In genomic region chr19:45510680-45511079, GRCm38 (mm10) we compare ENCODE assay signal across 18 mouse cellular contexts. TPM values are rescaled to one million over a fixed set of nuclear protein-coding genes. Genes with fewer than 3 reads are reported as not detected.
A peak's percentile ranks its signal among the peaks of the same experiment; 100 is the strongest.
DNase-seq lines count a peak whose midpoint lies in the region; ATAC-seq and TF ChIP-seq lines count a peak whose summit lies in the region.
"Had no signal": no experiment of that assay in that cellular context is flagged by ENCODE, and none has a peak within 500 bp of the region (broad histone marks: within the 10 kb centered on the region; RNA-seq: fewer than 3 reads in every experiment).

No protein-coding gene starts in this region.

- peak; percentile 49; the same call in 1 of the 2 replicates for ATAC-seq in liver, embryonic 12.5 days
- no peak for ATAC-seq in liver, embryonic 11.5 days (replicated peaks; ENCODE audit: low FRiP score)
- peak; percentile 43; the same call in 1 of the 2 replicates for ATAC-seq in liver, embryonic 16.5 days (ENCODE audit: low read depth)
- no peak for ATAC-seq in intestine, embryonic 15.5 days
- ATAC-seq: forebrain, embryonic 15.5 days had no signal

- 43% methylated on average over 3 of the region's 3 CpGs for WGBS in liver, embryonic 12.5 days (ENCODE audit: insufficient replicate concordance)
- WGBS in liver, embryonic 11.5 days, result 56% methylated on average over 3 of the region's 3 CpGs
- 26% methylated on average over 3 of the region's 3 CpGs for WGBS in liver, embryonic 16.5 days (ENCODE audit: insufficient replicate concordance)
- WGBS in intestine, embryonic 15.5 days, result 83% methylated on average over 3 of the region's 3 CpGs

- H3K4me2 ChIP-seq in liver, embryonic 12.5 days, result no peak overlapping the region
- no peak overlapping the region for H3K4me2 ChIP-seq in liver, embryonic 11.5 days
- no peak overlapping the region for H3K4me2 ChIP-seq in liver, embryonic 16.5 days (ENCODE audit: low read depth, low read length)
- no peak overlapping the region for H3K4me2 ChIP-seq in intestine, embryonic 15.5 days (replicated peaks)
- H3K4me2 ChIP-seq: embryonic facial prominence, embryonic 12.5 days; forebrain, embryonic 15.5 days; hindbrain, embryonic 12.5 days had no signal

- H3K79me2 ChIP-seq in MEL (ENCODE audit: control insufficient read depth, insufficient read depth, low read length, poor library complexity), result no peaks in the 10 kb centered on the region

- no peak for DNase-seq in liver, embryonic 11.5 days (ENCODE audit: low spot score)
- DNase-seq in MEL (ENCODE audit: low read depth, low spot score), result peak; percentile 43
- DNase-seq in gastrocnemius, adult 18-20 months (ENCODE audit: low spot score), result no peak
- DNase-seq: adrenal gland, adult 8-10 months; cerebellum, adult 11-12 months; cerebellum, adult 9-10 months; gastrocnemius, postnatal 10 days; heart, adult 18-20 months; heart, postnatal 10 days; heart, postnatal 4 days had no signal

- H3K36me3 ChIP-seq in liver, embryonic 12.5 days, result peaks cover 80% of the 10 kb centered on the region
- no peaks in the 10 kb centered on the region for H3K36me3 ChIP-seq in liver, embryonic 11.5 days (ENCODE audit: control insufficient read depth, insufficient read depth, low read length)
- peaks cover under 1 to 16% of the 10 kb centered on the region in 2 experiments for H3K36me3 ChIP-seq in MEL (ENCODE audit: control insufficient read depth in 1 of 2, insufficient read depth in 2 of 2, low read length in 2 of 2)
- peaks cover 36% of the 10 kb centered on the region for H3K36me3 ChIP-seq in liver, embryonic 16.5 days (ENCODE audit: control insufficient read depth, insufficient read depth)
- H3K36me3 ChIP-seq in intestine, embryonic 15.5 days, result 0 out of 2 replicates have a peak, but pooled peaks cover 4% of the 10 kb centered on the region

- TF ChIP-seq RAD21 in MEL (IDR thresholded peaks at IDR 0.05; ENCODE audit: low read depth, low read length), result no peak

- TF ChIP-seq CTCF in MEL (IDR thresholded peaks at IDR 0.05 in 2 of 3, conservative IDR thresholded peaks at IDR 0.05 in 1 of 3; ENCODE audit: control insufficient read depth in 1 of 3, insufficient read depth in 1 of 3, low read depth in 2 of 3, low read length in 3 of 3, poor library complexity in 1 of 3, severe bottlenecking in 1 of 3), result no peak

- no peak for TF ChIP-seq POLR2A in MEL (IDR thresholded peaks at IDR 0.05; ENCODE audit: control insufficient read depth in 1 of 2, insufficient read depth in 1 of 2, low read depth in 1 of 2, low read length in 2 of 2, poor library complexity in 1 of 2)

- no peaks in the 10 kb centered on the region for H3K27me3 ChIP-seq in liver, embryonic 12.5 days (replicated peaks)
- no peaks in the 10 kb centered on the region for H3K27me3 ChIP-seq in liver, embryonic 11.5 days (replicated peaks; ENCODE audit: control insufficient read depth, insufficient read depth, low read length)
- no peaks in the 10 kb centered on the region for H3K27me3 ChIP-seq in MEL (ENCODE audit: control insufficient read depth in 1 of 2, insufficient read depth in 2 of 2, low read length in 2 of 2)
- no peaks in the 10 kb centered on the region for H3K27me3 ChIP-seq in liver, embryonic 16.5 days (ENCODE audit: control insufficient read depth, insufficient read depth, low read depth, low read length)
- no peaks in the 10 kb centered on the region for H3K27me3 ChIP-seq in intestine, embryonic 15.5 days (replicated peaks)
- H3K27me3 ChIP-seq: CH12.LX; embryonic facial prominence, embryonic 12.5 days; forebrain, embryonic 15.5 days; hindbrain, embryonic 12.5 days had no signal

- H3K27ac ChIP-seq in liver, embryonic 12.5 days, result no peak overlapping the region
- H3K27ac ChIP-seq in liver, embryonic 11.5 days (ENCODE audit: low read depth, low read length), result no peak overlapping the region
- no peak overlapping the region; the same call in 1 of the 2 replicates for H3K27ac ChIP-seq in MEL (ENCODE audit: control insufficient read depth, low read depth, low read length)
- no peak overlapping the region for H3K27ac ChIP-seq in liver, embryonic 16.5 days (ENCODE audit: low read length)
- no peak overlapping the region for H3K27ac ChIP-seq in intestine, embryonic 15.5 days
- H3K27ac ChIP-seq: embryonic facial prominence, embryonic 12.5 days; heart, embryonic 10.5 days; hindbrain, embryonic 12.5 days had no signal

- no peaks in the 10 kb centered on the region for H3K9me3 ChIP-seq in liver, embryonic 12.5 days (replicated peaks)
- H3K9me3 ChIP-seq in liver, embryonic 11.5 days (ENCODE audit: control insufficient read depth, low read length), result no peaks in the 10 kb centered on the region
- H3K9me3 ChIP-seq in MEL (replicated peaks; ENCODE audit: insufficient read depth, low read length), result no peaks in the 10 kb centered on the region
- H3K9me3 ChIP-seq in liver, embryonic 16.5 days (replicated peaks; ENCODE audit: control insufficient read depth, low read length), result no peaks in the 10 kb centered on the region
- H3K9me3 ChIP-seq in intestine, embryonic 15.5 days, result no peaks in the 10 kb centered on the region
- H3K9me3 ChIP-seq: embryonic facial prominence, embryonic 12.5 days; forebrain, embryonic 15.5 days; heart, embryonic 10.5 days; hindbrain, embryonic 12.5 days had no signal

- no peak overlapping the region for H3K4me3 ChIP-seq in liver, embryonic 12.5 days
- no peak overlapping the region for H3K4me3 ChIP-seq in liver, embryonic 11.5 days (ENCODE audit: low read depth, low read length)
- H3K4me3 ChIP-seq in MEL (ENCODE audit: control insufficient read depth in 1 of 2, insufficient read depth in 1 of 2, low read depth in 2 of 2, low read length in 2 of 2), result no peak overlapping the region
- H3K4me3 ChIP-seq in liver, embryonic 16.5 days (ENCODE audit: low read depth, low read length), result no peak overlapping the region
- no peak overlapping the region for H3K4me3 ChIP-seq in intestine, embryonic 15.5 days (replicated peaks)
- H3K4me3 ChIP-seq: embryonic facial prominence, embryonic 12.5 days; forebrain, embryonic 15.5 days; heart, embryonic 10.5 days; hindbrain, embryonic 12.5 days had no signal

- peak; percentile 74 to 76 for TF ChIP-seq EP300 in MEL (IDR thresholded peaks at IDR 0.05; ENCODE audit: low read depth in 1 of 2, low read length in 2 of 2)

- no peak overlapping the region for H3K9ac ChIP-seq in liver, embryonic 12.5 days
- H3K9ac ChIP-seq in liver, embryonic 11.5 days (ENCODE audit: low read depth, low read length), result no peak overlapping the region
- no peak overlapping the region for H3K9ac ChIP-seq in MEL (ENCODE audit: control insufficient read depth, low read depth, low read length, poor library complexity, severe bottlenecking)
- H3K9ac ChIP-seq in liver, embryonic 16.5 days (ENCODE audit: low read depth, low read length), result no peak overlapping the region
- H3K9ac ChIP-seq in intestine, embryonic 15.5 days, result no peak overlapping the region
- H3K9ac ChIP-seq: embryonic facial prominence, embryonic 12.5 days; forebrain, embryonic 15.5 days; hindbrain, embryonic 12.5 days had no signal

- peaks cover 11% of the 10 kb centered on the region; the same call in 1 of the 2 replicates for H3K4me1 ChIP-seq in liver, embryonic 12.5 days
- H3K4me1 ChIP-seq in liver, embryonic 11.5 days (replicated peaks; ENCODE audit: control insufficient read depth, insufficient read depth, low read length), result no peaks in the 10 kb centered on the region
- H3K4me1 ChIP-seq in MEL (ENCODE audit: control insufficient read depth in 1 of 2, insufficient read depth in 2 of 2, low read length in 2 of 2), result peaks cover 8 to 13% of the 10 kb centered on the region in 2 experiments
- H3K4me1 ChIP-seq in liver, embryonic 16.5 days (ENCODE audit: control insufficient read depth, low read depth, low read length), result no peaks in the 10 kb centered on the region; the same call in 1 of the 2 replicates
- H3K4me1 ChIP-seq in intestine, embryonic 15.5 days (replicated peaks), result no peaks in the 10 kb centered on the region
- H3K4me1 ChIP-seq: embryonic facial prominence, embryonic 12.5 days had no signal

TF ChIP-seq in MEL, 35 proteins besides CTCF, POLR2A, EP300 and RAD21 (continues in another document):
- TF ChIP-seq TBP (IDR thresholded peaks at IDR 0.05; ENCODE audit: low read depth, low read length), result no peak
- no peak for TF ChIP-seq ZC3H11A (IDR thresholded peaks at IDR 0.05; ENCODE audit: low read depth, low read length)
- TF ChIP-seq RCOR1 (IDR thresholded peaks at IDR 0.05; ENCODE audit: low read depth, low read length), result 0 out of 2 replicates have a peak, but pooled peaks have one; percentile 25
- TF ChIP-seq TCF12 (IDR thresholded peaks at IDR 0.05; ENCODE audit: low read depth, low read length), result peak; percentile 87
- no peak for TF ChIP-seq MAX (IDR thresholded peaks at IDR 0.05; ENCODE audit: low read length)
- TF ChIP-seq SIN3A (IDR thresholded peaks at IDR 0.05; ENCODE audit: low read length), result peak; percentile 44; the same call in 1 of the 2 replicates
- peak; percentile 74; the same call in 1 of the 2 replicates for TF ChIP-seq GATA1 (IDR thresholded peaks at IDR 0.05; ENCODE audit: low read depth, low read length)
- TF ChIP-seq MAZ (IDR thresholded peaks at IDR 0.05; ENCODE audit: low read depth, low read length), result no peak
- TF ChIP-seq BHLHE40 (IDR thresholded peaks at IDR 0.05; ENCODE audit: borderline replicate concordance, low read depth, low read length), result no peak
- no peak for TF ChIP-seq JUND (IDR thresholded peaks at IDR 0.05; ENCODE audit: low read depth, low read length)

RNA-seq across cellular contexts. Expression of gene Poll, which starts 49.7 kb away (rescaled TPM):
- polyA plus RNA-seq in liver, embryonic 12.5 days (2016; fragmentation: Nextera tagmentation; extraction: Ambion mirVana), result 9.2 and 9.9 TPM in 2 replicates
- 15.2 TPM in 2 replicates for polyA plus RNA-seq in liver, embryonic 11.5 days (2014; fragmentation: Nextera tagmentation; extraction: Ambion mirVana)
- 14.9 and 16.4 TPM in 2 replicates for total RNA-seq in MEL (2012; rRNA removed)
- polyA plus RNA-seq in MEL (2012; ENCODE audit: insufficient read depth in 1 of 2, insufficient read length in 2 of 2, low read depth in 1 of 2, low replicate concordance in 2 of 2, missing spikeins in 1 of 2), result 10 to 100 TPM in 1 of 2 experiments, not detected in 1; 19.0 TPM
- polyA plus RNA-seq in liver, embryonic 16.5 days (2015; fragmentation: Nextera tagmentation; extraction: Ambion mirVana), result 5.1 and 5.4 TPM in 2 replicates
- total RNA-seq in gastrocnemius, adult 18-20 months (2021), result 10 to 100 TPM; 14.8 to 15.1 TPM
- polyA plus RNA-seq in intestine, embryonic 15.5 days (2015; fragmentation: Nextera tagmentation; extraction: Ambion mirVana), result 13.3 and 14.0 TPM in 2 replicates

RNA-seq across cellular contexts. Expression of gene Gm17018, which starts 49.7 kb away (rescaled TPM):
- polyA plus RNA-seq in liver, embryonic 12.5 days (2016; fragmentation: Nextera tagmentation; extraction: Ambion mirVana), result 21.4 and 25.5 TPM in 2 replicates
- 34.7 and 36.8 TPM in 2 replicates for polyA plus RNA-seq in liver, embryonic 11.5 days (2014; fragmentation: Nextera tagmentation; extraction: Ambion mirVana)
- 31.7 and 34.9 TPM in 2 replicates for total RNA-seq in MEL (2012; rRNA removed)
- 10 to 100 TPM in 1 of 2 experiments, not detected in 1; 62.6 TPM for polyA plus RNA-seq in MEL (2012; ENCODE audit: insufficient read depth in 1 of 2, insufficient read length in 2 of 2, low read depth in 1 of 2, low replicate concordance in 2 of 2, missing spikeins in 1 of 2)
- polyA plus RNA-seq in liver, embryonic 16.5 days (2015; fragmentation: Nextera tagmentation; extraction: Ambion mirVana), result 10.1 and 10.2 TPM in 2 replicates
- 10 to 100 TPM; 16.7 to 19.6 TPM for total RNA-seq in gastrocnemius, adult 18-20 months (2021)
- polyA plus RNA-seq in intestine, embryonic 15.5 days (2015; fragmentation: Nextera tagmentation; extraction: Ambion mirVana), result 36.2 and 38.2 TPM in 2 replicates

Comparison
In these comparisons a context has a peak if more than half of its experiments do, and no peak if none do; other contexts are left out.
1. ATAC-seq: peak in liver, embryonic 12.5 days (single experiment) and liver, embryonic 16.5 days (single experiment); none in liver, embryonic 11.5 days (single experiment) and intestine, embryonic 15.5 days (single experiment).